7 mouse cellular contexts compared by ENCODE assay signal in the genomic region with DNA sequence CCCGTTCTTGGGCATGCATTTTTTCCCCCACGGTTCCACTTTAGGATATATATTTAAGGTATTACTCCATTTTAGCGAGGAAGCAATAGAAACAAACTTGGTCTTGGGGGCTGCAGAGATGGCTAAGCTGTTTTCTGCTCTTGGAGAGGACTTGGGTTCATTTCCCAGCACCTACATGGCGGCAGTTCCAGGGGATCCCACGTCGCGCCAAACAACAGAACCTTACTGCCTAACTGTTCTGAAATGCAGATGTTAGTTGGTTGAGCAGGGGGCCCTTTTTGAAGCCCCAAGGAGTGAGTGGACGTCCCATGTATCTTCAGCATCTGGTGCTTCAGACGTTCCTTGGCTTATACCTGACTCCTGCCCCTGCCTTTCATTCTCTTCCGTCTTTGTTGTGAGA. TPM values are rescaled to one million over a fixed set of nuclear protein-coding genes. Genes with fewer than 3 reads are reported as not detected.
A peak's percentile ranks its signal among the peaks of the same experiment; 100 is the strongest.
DNase-seq lines count a peak whose midpoint lies in the region; ATAC-seq and TF ChIP-seq lines count a peak whose summit lies in the region.

No protein-coding gene starts in this region.

- H3K9ac ChIP-seq in lung, postnatal 0 days (replicated peaks; ENCODE audit: low read depth) = peak overlapping the region; percentile 72
- peak overlapping the region; percentile 74 for H3K9ac ChIP-seq in stomach, embryonic 16.5 days (ENCODE audit: low read length)

- peak overlapping the region; percentile 66 for H3K4me2 ChIP-seq in lung, postnatal 0 days (replicated peaks; ENCODE audit: low read depth, low read length)
- H3K4me2 ChIP-seq in stomach, embryonic 16.5 days (ENCODE audit: low read depth, low read length) = peak overlapping the region; percentile 80

- peak; percentile 5 for DNase-seq in spleen, adult 12 weeks (ENCODE audit: low spot score)
- DNase-seq in spleen, postnatal 36 days (ENCODE audit: low spot score in 2 of 2) = no peak
- peak; percentile 5 for DNase-seq in adrenal gland, postnatal 25 days
- DNase-seq in induced T-regulatory cell, adult 2 months (ENCODE audit: low read depth) = peak; percentile 39
- no peak for DNase-seq in lung, postnatal 0 days (ENCODE audit: low spot score)

- 0% methylated on average over 10 of the region's 10 CpGs for WGBS in lung, postnatal 0 days
- WGBS in stomach, embryonic 16.5 days = under 1% methylated on average over 10 of the region's 10 CpGs

- ATAC-seq in lung, postnatal 0 days = no peak
- no peak for ATAC-seq in stomach, embryonic 16.5 days (ENCODE audit: insufficient read depth, low FRiP score)

- TF ChIP-seq EP300 in lung, postnatal 0 days (IDR thresholded peaks at IDR 0.05) = no peak

- H3K4me1 ChIP-seq in embryonic fibroblast, embryonic 13.5 days (ENCODE audit: control insufficient read depth, insufficient read depth, low read length) = no peaks in the 10 kb centered on the region; the same call in 1 of the 2 replicates
- peaks cover 12% of the 10 kb centered on the region; the same call in 1 of the 2 replicates for H3K4me1 ChIP-seq in lung, postnatal 0 days (ENCODE audit: insufficient read depth, low read depth, low read length)
- peaks cover 14% of the 10 kb centered on the region; the same call in 1 of the 2 replicates for H3K4me1 ChIP-seq in stomach, embryonic 16.5 days (ENCODE audit: control insufficient read depth, insufficient read depth, low read length)

- peak overlapping the region; percentile 77; the same call in 1 of the 2 replicates for H3K27ac ChIP-seq in embryonic fibroblast, embryonic 13.5 days (ENCODE audit: insufficient read depth, low read length)
- peak overlapping the region; percentile 92 for H3K27ac ChIP-seq in lung, postnatal 0 days (ENCODE audit: low read length)
- H3K27ac ChIP-seq in stomach, embryonic 16.5 days (ENCODE audit: low read length) = peak overlapping the region; percentile 98

- 0 out of 2 replicates have a peak, but pooled peaks cover 1% of the 10 kb centered on the region for H3K36me3 ChIP-seq in lung, postnatal 0 days (ENCODE audit: insufficient read depth, low read length)
- H3K36me3 ChIP-seq in stomach, embryonic 16.5 days (ENCODE audit: control insufficient read depth, insufficient read depth, low read length) = no peaks in the 10 kb centered on the region

- peak overlapping the region; percentile 67 for H3K4me3 ChIP-seq in embryonic fibroblast, embryonic 13.5 days (ENCODE audit: insufficient read depth, low read length)
- H3K4me3 ChIP-seq in lung, postnatal 0 days (ENCODE audit: low read depth, low read length) = peak overlapping the region; percentile 86
- peak overlapping the region; percentile 96 for H3K4me3 ChIP-seq in stomach, embryonic 16.5 days (replicated peaks; ENCODE audit: low read length)

- no peaks in the 10 kb centered on the region for H3K9me3 ChIP-seq in lung, postnatal 0 days (ENCODE audit: low read length)
- no peaks in the 10 kb centered on the region for H3K9me3 ChIP-seq in stomach, embryonic 16.5 days (replicated peaks; ENCODE audit: control insufficient read depth, low read length)

- no peak for TF ChIP-seq CTCF in embryonic fibroblast, embryonic 13.5 days (IDR thresholded peaks at IDR 0.05; ENCODE audit: borderline replicate concordance, insufficient read depth, low read length)
- TF ChIP-seq CTCF in lung, postnatal 0 days (IDR thresholded peaks at IDR 0.05) = no peak

- H3K27me3 ChIP-seq in lung, postnatal 0 days (replicated peaks; ENCODE audit: insufficient read depth, low read length) = no peaks in the 10 kb centered on the region
- no peaks in the 10 kb centered on the region for H3K27me3 ChIP-seq in stomach, embryonic 16.5 days (ENCODE audit: control insufficient read depth, insufficient read depth, low read length)

- TF ChIP-seq POLR2A in embryonic fibroblast, embryonic 13.5 days (IDR thresholded peaks at IDR 0.05; ENCODE audit: low read depth, low read length) = 0 out of 2 replicates have a peak, but pooled peaks have one; percentile 40

RNA-seq across cellular contexts. Expression of gene Pum3, which starts 0.8 kb away (rescaled TPM):
- total RNA-seq in adrenal gland, postnatal 25 days (2021) = 80.2 and 91.7 TPM in 2 replicates
- 105 and 111 TPM in 2 replicates for polyA plus RNA-seq in embryonic fibroblast, embryonic 13.5 days (2011; ENCODE audit: insufficient read length, low read depth, missing spikeins)
- polyA plus RNA-seq in lung, postnatal 0 days (2015; fragmentation: Nextera tagmentation; extraction: Ambion mirVana) = 41.1 and 47.9 TPM in 2 replicates
- polyA plus RNA-seq in stomach, embryonic 16.5 days (2015; fragmentation: Nextera tagmentation; extraction: Ambion mirVana) = 62.5 and 68.2 TPM in 2 replicates

Comparison
In these comparisons a context has a peak if more than half of its experiments do, and no peak if none do; other contexts are left out.
1. DNase-seq: peak in spleen, adult 12 weeks (single experiment), adrenal gland, postnatal 25 days (single experiment) and induced T-regulatory cell, adult 2 months (single experiment); none in spleen, postnatal 36 days (0 of 2) and lung, postnatal 0 days (single experiment).
2. Peak in every context shown above with its lines, with median percentiles within 50 percentile points of each other: H3K27ac ChIP-seq and H3K4me3 ChIP-seq.